Mouse (Mus musculus) thymus, adult 2 months (tissue): ENCODE results near the gene Phactr2.

Experiments used
- CTCF ChIP-seq: fragments of 200-500 bp; IDR thresholded peaks from 2 replicates; pipeline ENCODE4 v1.5.1; 2012; ENCODE audit warnings: mild to moderate bottlenecking, control low read depth, low read length, moderate library complexity, borderline replicate concordance; ENCODE audit not compliant: control insufficient read depth, poor library complexity, insufficient read depth; ENCODE audit errors: extremely low read depth
- POLR2A ChIP-seq: fragments of 200-500 bp; IDR thresholded peaks from 2 replicates; pipeline ENCODE4 v1.6.1; 2012; ENCODE audit warnings: mild to moderate bottlenecking, low read length, control low read depth, moderate library complexity; ENCODE audit not compliant: control insufficient read depth, poor library complexity, insufficient read depth; ENCODE audit errors: extremely low read depth

DNA sequence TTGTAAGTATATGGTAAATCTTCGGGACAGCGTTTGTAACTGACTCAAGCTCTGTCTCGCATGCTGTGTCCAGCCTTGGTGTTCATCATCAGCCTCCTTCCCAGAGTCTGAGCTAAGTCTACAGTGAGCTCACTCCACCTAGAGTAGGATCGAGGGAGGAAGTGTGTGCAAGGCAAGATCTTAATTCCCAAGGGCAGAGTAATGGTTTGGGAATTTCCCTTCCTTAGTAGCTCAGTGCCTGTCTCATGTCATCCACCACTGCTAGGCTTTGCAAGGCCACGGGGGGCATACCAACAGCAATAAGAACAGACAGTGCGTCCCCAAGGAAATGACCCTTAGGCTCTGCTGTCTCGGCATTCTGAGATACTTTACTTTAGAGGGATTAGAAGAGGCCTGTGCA, 218.0 kb downstream of the Phactr2 start:
- TF ChIP-seq CTCF = no peak
- TF ChIP-seq POLR2A = no peak
